Mouse (Mus musculus) heart, embryonic 16.5 days (tissue): Measurements from ENCODE around the gene Cyct. TPM values are rescaled to one million over a fixed set of nuclear protein-coding genes. Genes with fewer than 3 reads are reported as not detected.

ENCODE experiments used
- ATAC-seq: fragments of 200-750 bp; cut with Nextera tagmentation; replicated peaks from 2 replicates; pipeline ENCODE4 v1.8.0; 2017; ENCODE audit warnings: moderate number of reproducible peaks; ENCODE audit not compliant: insufficient read depth, low FRiP score; ENCODE audit errors: extremely low read depth
- H3K27ac ChIP-seq: fragments of 300-500 bp; sonication (generic); 2 replicates; pipeline ENCODE4 v1.5.1; 2014; ENCODE audit warnings: mild to moderate bottlenecking, low read length, control low read depth, moderate library complexity
- H3K27me3 ChIP-seq: fragments of 300-500 bp; sonication (generic); 2 replicates; pipeline ENCODE4 v1.6.1; 2014; ENCODE audit warnings: low read length, mixed read lengths; ENCODE audit not compliant: control insufficient read depth, insufficient read depth
- H3K36me3 ChIP-seq: fragments of 300-500 bp; sonication (generic); 2 replicates; pipeline ENCODE4 v1.6.1; 2014; ENCODE audit not compliant: control insufficient read depth, insufficient read depth
- H3K4me1 ChIP-seq: fragments of 300-500 bp; sonication (generic); 2 replicates; pipeline ENCODE4 v1.6.1; 2014; ENCODE audit warnings: low read length, mixed read lengths; ENCODE audit not compliant: control insufficient read depth, insufficient read depth
- H3K4me2 ChIP-seq: fragments of 300-500 bp; sonication (generic); 2 replicates; pipeline ENCODE4 v1.6.1; 2014; ENCODE audit warnings: low read depth, mild to moderate bottlenecking, control low read depth, low read length
- H3K4me3 ChIP-seq: fragments of 300-500 bp; sonication (generic); 2 replicates; pipeline ENCODE4 v1.5.1; 2014; ENCODE audit warnings: mild to moderate bottlenecking, control low read depth, low read length
- H3K9ac ChIP-seq: fragments of 300-500 bp; sonication (generic); 2 replicates; pipeline ENCODE4 v1.6.1; 2014; ENCODE audit warnings: low read length, control low read depth
- H3K9me3 ChIP-seq: fragments of 300-500 bp; sonication (generic); replicated peaks from 2 replicates; pipeline ENCODE4 v1.6.1; 2016; ENCODE audit warnings: low read length; ENCODE audit not compliant: control insufficient read depth
- WGBS: fragments of 180-500 bp; shearing (Covaris S2); extraction: QIAGEN DNeasy Blood & Tissue Kit; methylation state at CpG from one replicate; pipeline ENCODE4 v1.1.7; 2014; 5-methylcytosine and 5-hydroxymethylcytosine counted together
- polyA plus RNA-seq: library from polyadenylated mRNA; unstranded; fragments of >200 nt; fragmentation: Nextera tagmentation; extraction: Ambion mirVana; gene quantifications from 2 replicates; pipeline ENCODE4 v1.2.1, GENCODE M21; 2015

Gene Cyct
- polyA plus RNA-seq, 1 experiment from 2014 or later = 0.54 TPM

DNA sequence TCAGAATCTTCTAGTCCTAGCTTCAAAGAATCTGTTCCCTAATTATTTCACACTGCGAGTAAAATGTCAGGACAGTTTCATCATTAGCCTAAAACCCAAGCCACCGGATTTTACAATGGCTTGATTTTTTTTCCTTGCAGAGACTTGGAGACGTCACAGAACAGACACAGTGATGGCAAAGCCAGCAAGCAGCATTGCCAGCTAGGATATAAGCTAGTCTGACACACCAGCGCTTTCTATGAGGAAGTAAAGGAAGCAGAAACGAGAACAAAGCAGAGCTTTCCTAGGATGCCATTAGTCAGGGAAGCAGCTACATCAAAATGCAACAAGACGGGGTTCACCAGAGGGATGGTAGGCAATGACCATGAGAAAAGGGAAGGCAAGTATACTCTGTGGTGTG, 12.4 kb downstream of the Cyct start:
- H3K9ac ChIP-seq = no peak overlapping the region
- no peak overlapping the region for H3K4me3 ChIP-seq
- no peak overlapping the region for H3K27ac ChIP-seq
- H3K9me3 ChIP-seq = no peaks in the 10 kb centered on the region
- H3K27me3 ChIP-seq = no peaks in the 10 kb centered on the region
- H3K36me3 ChIP-seq = no peaks in the 10 kb centered on the region
- WGBS = 70% methylated on average over 6 of the region's 6 CpGs
- ATAC-seq = no peak
- no peak overlapping the region for H3K4me2 ChIP-seq
- H3K4me1 ChIP-seq = no peaks in the 10 kb centered on the region

DNA sequence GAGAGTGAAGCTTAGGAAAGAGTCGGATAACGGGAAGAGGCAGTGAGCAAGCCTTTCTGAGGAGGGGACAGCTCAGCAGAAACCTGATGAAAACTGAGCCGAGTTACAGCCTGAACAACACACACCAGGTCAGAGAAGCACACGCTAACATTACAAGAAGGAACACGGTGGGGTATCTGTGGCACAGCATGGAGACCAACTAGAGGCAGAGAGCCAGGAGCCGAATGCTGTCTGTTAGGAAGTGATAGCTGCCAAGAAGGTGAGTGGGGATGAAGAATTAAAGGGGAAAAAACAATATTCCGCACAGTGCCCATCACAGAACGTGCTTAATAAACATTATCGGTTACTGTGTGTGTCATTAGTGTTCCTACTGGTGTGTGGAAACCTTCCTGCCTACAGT, 18.1 kb downstream of the Cyct start:
- no peak overlapping the region for H3K27ac ChIP-seq
- H3K4me1 ChIP-seq = 0 out of 2 replicates have a peak, but pooled peaks cover 2% of the 10 kb centered on the region
- WGBS = 85% methylated on average over 9 of the region's 9 CpGs
- ATAC-seq = no peak
- no peak overlapping the region for H3K4me2 ChIP-seq
- no peak overlapping the region for H3K9ac ChIP-seq
- H3K9me3 ChIP-seq = no peaks in the 10 kb centered on the region
- H3K36me3 ChIP-seq = no peaks in the 10 kb centered on the region
- no peak overlapping the region for H3K4me3 ChIP-seq
- peaks cover 3% of the 10 kb centered on the region; the same call in 1 of the 2 replicates for H3K27me3 ChIP-seq

DNA sequence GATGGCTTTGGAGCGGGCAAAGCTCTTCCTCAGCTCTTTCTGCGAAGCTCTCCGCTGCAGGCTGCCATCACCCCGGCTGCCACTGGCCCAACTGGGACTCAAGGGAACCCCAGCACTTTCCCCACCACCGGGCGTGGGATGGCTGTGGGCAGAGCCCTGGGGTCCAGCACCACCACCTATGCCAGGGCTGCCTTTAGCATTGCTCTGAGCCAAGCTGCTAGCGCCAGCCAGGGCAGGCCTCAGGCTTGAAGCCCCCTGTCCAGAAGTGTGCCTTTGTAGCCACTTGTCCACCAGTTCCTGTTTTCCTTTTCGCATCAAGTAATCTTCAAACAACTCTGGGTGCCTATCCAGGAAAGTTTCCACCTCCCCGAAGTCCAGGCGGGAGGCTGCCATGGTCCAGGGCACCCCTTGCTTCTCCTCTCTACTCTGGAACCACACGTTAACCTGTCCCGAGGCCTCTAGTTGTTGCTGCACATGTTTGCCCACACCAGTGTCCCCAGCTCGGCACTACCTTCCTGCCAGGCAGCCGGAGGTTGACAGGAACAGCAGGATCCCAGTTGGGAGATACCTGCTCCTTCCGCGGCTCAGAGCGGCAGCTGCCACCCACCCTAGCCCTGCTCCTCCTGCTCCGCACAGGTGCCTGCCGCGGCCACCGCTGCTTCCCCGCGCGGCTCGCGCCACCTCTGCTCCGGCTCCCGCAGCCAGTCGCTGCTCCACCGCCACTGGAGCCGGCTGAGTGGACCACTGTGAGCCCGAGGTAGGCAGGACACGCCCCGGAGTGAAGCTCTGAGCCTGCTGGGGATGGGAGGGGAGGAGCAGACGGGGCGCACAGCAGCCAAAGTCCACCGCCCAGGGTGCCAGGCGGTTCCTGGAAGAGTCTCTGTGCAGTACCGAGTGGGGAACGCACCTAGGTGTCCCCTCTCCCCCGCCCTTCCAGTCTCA, 21.8 kb downstream of the Cyct start, which contains the start of gene Pde11a:
Gene Pde11a (minus strand): TSS at position 560 of the 942 bp plus-strand sequence.
- Histone ChIP-seq H3K4me3 (peak within 1 kb of the TSS; percentile 60), H3K9ac (peak within 1 kb of the TSS; percentile 55), H3K27ac (no peak within 1 kb of the TSS), H3K9me3 (no peaks in the 10 kb centered on the region), H3K27me3 (peaks cover 3% of the 10 kb centered on the region; the same call in 1 of the 2 replicates), H3K4me1 (0 out of 2 replicates have a peak, but pooled peaks cover 2% of the 10 kb centered on the region), H3K36me3 (no peaks in the 10 kb centered on the region), H3K4me2 (peak within 1 kb of the TSS; percentile 94)
- no peak for ATAC-seq
- 16% methylated on average over 41 of the region's 41 CpGs for WGBS

DNA sequence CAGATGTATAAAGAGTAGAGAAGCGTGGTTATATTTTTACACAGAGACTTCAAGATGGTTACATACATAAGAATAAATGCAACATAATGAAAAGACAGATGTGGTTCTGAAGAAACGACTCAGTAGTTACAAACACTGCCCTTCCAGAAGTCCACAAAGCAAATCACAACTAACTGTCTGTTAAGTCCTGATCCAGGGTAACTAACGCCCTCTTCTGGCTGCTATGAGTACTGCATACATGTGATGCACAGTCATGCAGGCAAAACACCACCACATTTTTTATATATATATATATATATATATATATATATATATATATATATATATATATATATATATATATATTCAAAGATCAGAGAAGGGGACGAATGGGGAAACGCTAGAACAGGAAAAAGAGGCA, 25.7 kb downstream of the Cyct start:
- no peaks in the 10 kb centered on the region for H3K36me3 ChIP-seq
- H3K4me3 ChIP-seq = no peak overlapping the region
- H3K9me3 ChIP-seq = no peaks in the 10 kb centered on the region
- H3K4me2 ChIP-seq = no peak overlapping the region
- no peak overlapping the region for H3K9ac ChIP-seq
- 0 out of 2 replicates have a peak, but pooled peaks cover 3% of the 10 kb centered on the region for H3K27me3 ChIP-seq
- H3K27ac ChIP-seq = no peak overlapping the region
- ATAC-seq = no peak
- 74% methylated on average over 5 of the region's 5 CpGs for WGBS
- 0 out of 2 replicates have a peak, but pooled peaks cover 2% of the 10 kb centered on the region for H3K4me1 ChIP-seq

DNA sequence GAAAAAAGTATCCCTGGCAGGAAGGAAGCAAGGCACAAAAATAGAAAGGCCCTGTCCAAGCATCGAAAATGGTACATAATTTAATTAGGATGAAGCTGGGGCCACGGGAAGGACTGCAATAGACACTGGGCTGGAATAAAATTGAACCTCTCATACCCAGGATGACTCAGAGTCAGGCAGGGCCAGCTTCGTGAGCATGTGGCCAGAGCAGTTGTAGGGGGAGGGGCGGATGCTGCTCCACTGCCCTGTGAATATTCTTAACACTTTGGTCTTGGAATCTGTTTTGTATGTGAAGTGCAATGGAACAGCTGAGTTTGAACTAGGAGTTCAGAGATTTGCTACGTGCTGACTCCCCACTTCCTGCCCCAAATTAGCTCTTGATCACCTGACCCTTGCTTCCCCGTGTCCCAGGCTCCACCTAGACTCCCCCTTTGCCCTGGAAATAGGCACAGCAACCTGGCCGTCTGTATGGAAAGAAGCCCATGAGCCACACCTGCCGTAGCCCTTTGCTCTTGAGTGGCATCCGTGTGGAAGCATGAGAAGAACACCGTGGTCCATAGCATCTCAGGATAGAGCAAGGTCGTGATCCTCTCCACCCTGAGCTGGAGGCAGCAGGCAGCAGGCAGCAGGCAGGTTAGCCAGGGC, 28.0 kb downstream of the Cyct start:
- H3K27ac ChIP-seq = no peak overlapping the region
- ATAC-seq = no peak
- H3K4me3 ChIP-seq = no peak overlapping the region
- H3K4me1 ChIP-seq = no peaks in the 10 kb centered on the region
- H3K9ac ChIP-seq = no peak overlapping the region
- H3K9me3 ChIP-seq = no peaks in the 10 kb centered on the region
- H3K27me3 ChIP-seq = no peaks in the 10 kb centered on the region
- 49% methylated on average over 11 of the region's 11 CpGs for WGBS
- no peak overlapping the region for H3K4me2 ChIP-seq
- no peaks in the 10 kb centered on the region for H3K36me3 ChIP-seq

DNA sequence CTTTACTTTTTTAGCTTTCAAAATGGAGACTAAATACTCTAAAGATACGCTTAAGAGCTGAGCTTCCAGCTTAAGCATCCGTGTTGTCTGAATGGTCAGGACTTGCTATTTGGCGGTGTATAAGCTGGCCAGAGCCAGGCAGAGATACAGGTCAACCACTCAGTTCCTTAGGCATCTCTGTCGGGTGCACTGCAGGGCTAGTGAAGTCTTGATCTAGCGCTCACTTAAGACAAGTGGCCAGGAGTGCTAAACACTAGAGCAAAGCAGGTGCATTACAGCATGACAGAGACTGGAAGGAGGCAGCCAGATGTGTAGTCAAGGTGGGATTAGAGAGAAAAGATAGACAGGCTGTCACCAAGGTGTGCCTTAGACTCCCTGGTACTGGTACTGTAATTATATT, 30.2 kb downstream of the Cyct start:
- Histone ChIP-seq H3K4me3 (no peak overlapping the region), H3K4me1 (no peaks in the 10 kb centered on the region), H3K4me2 (no peak overlapping the region), H3K9ac (no peak overlapping the region), H3K27ac (no peak overlapping the region), H3K9me3 (no peaks in the 10 kb centered on the region), H3K27me3 (no peaks in the 10 kb centered on the region), H3K36me3 (no peaks in the 10 kb centered on the region)
- no peak for ATAC-seq
- WGBS = 82% methylated on average over 5 of the region's 5 CpGs

DNA sequence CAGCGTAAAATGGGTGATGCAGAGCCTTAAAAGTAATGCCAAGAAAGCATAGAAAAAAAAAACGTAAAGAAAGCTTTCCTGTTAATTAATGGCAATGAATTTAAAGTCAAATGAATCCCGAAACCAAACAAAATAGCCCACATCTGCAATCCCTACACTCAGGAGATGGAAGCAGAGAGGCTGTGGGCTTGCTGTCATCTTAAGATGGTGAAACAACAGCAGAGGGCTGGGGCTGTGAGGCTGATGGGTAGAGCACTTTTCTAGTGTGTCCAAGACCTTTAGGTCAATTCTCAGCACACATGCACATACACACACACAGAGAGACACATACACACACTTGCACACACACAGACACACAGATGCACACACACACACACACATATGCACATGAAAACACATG, 34.1 kb downstream of the Cyct start:
- no peak overlapping the region for H3K9ac ChIP-seq
- no peak overlapping the region for H3K4me2 ChIP-seq
- no peak overlapping the region for H3K4me3 ChIP-seq
- no peaks in the 10 kb centered on the region for H3K9me3 ChIP-seq
- WGBS = 80% methylated on average over 3 of the region's 3 CpGs
- ATAC-seq = no peak
- H3K36me3 ChIP-seq = no peaks in the 10 kb centered on the region
- H3K4me1 ChIP-seq = no peaks in the 10 kb centered on the region
- H3K27me3 ChIP-seq = no peaks in the 10 kb centered on the region
- no peak overlapping the region for H3K27ac ChIP-seq

DNA sequence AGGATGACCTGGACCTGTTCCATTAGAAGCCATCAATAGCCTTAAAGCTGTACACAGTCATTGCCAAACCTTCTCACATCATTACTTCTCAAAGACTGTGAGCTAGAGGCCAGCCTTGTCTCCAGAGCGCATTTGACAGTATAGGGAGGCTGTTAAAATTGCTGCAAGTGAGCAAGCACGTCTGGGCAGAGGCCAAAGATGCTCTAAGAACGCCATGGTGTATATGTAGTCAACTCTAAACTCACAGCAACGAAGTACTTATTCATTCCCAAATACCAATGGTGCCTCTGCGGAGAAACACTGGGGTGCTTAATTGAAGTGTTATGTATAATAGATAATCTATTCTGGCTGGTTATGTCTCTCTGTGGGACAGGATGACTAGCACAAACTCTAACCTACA, 35.8 kb downstream of the Cyct start:
- Histone ChIP-seq H3K27ac (no peak overlapping the region), H3K4me2 (no peak overlapping the region), H3K27me3 (no peaks in the 10 kb centered on the region), H3K4me1 (no peaks in the 10 kb centered on the region), H3K36me3 (no peaks in the 10 kb centered on the region), H3K9ac (no peak overlapping the region), H3K9me3 (no peaks in the 10 kb centered on the region), H3K4me3 (no peak overlapping the region)
- no peak for ATAC-seq
- 80% methylated on average over 5 of the region's 5 CpGs for WGBS
